Mouse (Mus musculus): ENCODE results near the gene Zcchc24. TPM values are rescaled to one million over a fixed set of nuclear protein-coding genes. Genes with fewer than 3 reads are reported as not detected.
"Not testable (repeated sequence)": the region's sequence is repeated elsewhere in the genome, so short reads cannot be mapped to it uniquely, and the experiment has no call there.

Zcchc24 gene
- total RNA-seq (2015) (33.6 and 37.0 TPM in 2 replicates), total RNA-seq (2017) (23.2 and 24.1 TPM in 2 replicates)

DNA sequence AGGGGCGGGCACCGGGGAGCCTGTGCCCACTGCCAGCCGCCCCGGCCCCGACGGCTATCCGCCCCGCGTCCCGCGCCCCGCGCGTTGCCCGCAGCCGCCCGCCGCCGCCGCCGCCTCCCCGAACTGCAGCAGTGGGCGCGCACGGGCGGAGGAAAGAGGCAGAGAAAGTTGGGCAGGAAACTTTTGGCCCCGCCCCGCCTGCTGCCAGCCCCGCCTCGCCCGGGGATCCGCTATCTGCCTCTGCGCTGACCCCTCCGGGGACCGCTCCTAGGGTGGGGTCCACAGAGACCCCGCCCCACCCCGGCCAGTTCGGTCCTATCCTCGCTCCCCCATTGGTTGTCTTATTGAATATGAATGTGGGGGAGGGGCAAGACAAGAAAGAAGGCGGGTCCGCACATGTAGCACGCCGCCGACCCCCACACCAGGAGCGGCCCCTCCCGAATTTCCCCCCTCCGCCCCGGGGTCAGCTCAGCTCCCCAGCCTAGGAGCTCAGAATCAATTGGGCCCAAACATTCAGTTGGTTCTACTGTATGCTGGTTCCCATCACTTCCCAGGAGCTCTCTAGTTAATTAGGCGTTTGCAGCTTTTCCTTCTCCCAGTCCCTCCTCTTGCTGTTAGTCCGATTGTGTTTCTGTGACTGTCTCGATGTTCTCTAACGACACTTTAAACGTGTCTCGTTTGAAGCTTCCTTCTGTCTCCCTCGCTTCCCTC lies at the start of gene Zcchc24:
Gene Zcchc24, minus strand, starts transcription at position 125 of the 711 bp plus-strand sequence.
- peak; percentile 78 for ATAC-seq (ENCODE audit: poor library complexity, severe bottlenecking)

DNA sequence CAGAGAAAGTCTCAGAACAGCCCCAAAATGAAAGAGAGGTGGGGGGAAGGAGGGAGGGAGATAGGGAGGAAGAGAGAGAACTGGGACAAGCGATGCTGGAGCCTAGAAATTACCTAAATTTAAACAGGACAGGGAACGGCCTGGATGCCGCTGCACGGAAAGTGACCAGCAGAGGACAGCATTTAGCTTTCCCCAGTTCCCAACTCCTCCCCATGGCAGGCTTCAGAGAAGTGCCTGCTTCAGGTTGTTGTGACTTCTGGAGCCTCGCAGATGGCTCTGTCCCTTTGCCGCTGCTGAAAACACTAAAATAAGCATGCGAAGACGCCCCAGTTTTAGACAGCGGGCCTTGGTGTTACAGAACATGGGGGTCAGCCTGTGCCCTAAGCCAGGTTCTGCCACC lies 47.6 kb upstream of the Zcchc24 start:
- peak; percentile 83 for ATAC-seq (ENCODE audit: poor library complexity, severe bottlenecking)

GRCm38 (mm10) chr14:25814140-25814539 lies 45.3 kb upstream of the Zcchc24 start:
- no peak for ATAC-seq (ENCODE audit: poor library complexity, severe bottlenecking)

DNA sequence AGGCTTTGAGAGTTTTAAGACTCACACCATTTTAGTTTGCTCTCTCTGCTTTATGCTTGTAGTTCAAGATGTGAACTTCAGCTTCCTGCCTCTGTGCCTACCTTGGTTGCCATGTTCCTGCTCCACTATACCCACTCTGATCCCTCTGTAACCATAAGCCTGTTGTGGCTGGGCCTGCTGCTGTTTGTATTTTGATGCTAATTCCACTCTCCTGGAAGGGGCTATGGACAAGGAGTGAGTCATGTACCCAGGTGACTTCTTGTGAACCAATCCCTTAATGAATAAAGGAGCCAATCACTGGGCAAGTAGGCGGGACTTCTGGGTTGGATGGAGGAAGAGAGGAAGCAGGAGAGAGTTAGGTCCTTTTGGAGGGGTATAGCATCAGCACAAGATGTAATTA lies 42.2 kb upstream of the Zcchc24 start:
- ATAC-seq (ENCODE audit: poor library complexity, severe bottlenecking) = not testable (repeated sequence)

GRCm38 (mm10) chr14:25806561-25806960 lies 37.7 kb upstream of the Zcchc24 start:
- no peak for ATAC-seq (ENCODE audit: poor library complexity, severe bottlenecking)

DNA sequence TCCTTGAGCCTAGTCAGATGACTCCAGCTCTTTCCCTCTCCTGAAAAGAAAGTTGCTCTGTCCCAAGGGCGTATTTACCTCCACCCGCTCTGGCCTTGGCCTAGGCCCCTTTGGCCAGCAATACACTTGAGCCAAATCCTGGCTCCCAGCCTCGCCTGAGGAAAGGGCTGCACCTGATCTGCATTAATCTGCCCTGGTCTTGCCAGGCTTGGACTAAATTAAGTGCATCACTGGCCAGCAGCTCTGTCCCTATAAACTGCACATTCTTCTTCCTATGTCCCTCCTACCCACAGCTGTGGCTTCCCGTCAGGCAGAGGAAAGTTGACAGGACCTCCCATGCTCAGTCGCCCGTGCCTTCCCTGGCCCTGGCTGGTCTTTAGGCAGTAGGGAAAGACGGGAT lies 37.0 kb upstream of the Zcchc24 start:
- no peak for ATAC-seq (ENCODE audit: poor library complexity, severe bottlenecking)

- ATAC-seq (ENCODE audit: poor library complexity, severe bottlenecking) = no peak
Measured at GRCm38 (mm10) chr14:25803246-25803809, 34.5 kb upstream of the Zcchc24 start.

DNA sequence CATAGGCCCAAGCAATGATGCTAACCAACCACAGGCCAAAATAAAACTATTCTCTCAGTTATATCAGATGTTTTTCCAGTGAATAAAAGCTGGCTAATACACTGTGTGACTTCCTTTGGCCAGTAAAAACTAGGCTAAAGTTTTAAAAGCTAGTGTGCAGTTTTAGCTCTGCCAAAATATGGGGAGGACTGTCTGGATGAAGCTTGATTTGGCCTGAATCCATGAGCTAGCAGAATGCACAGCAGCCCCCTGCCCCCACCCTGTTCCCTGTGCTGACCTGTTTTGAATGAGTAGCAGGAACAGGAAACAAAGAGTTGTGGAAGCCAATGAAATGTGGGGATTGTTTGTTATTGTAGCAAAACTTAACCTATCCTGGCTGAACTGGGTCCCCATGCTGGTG lies 33.7 kb upstream of the Zcchc24 start:
- no peak for ATAC-seq (ENCODE audit: poor library complexity, severe bottlenecking)

GRCm38 (mm10) chr14:25800166-25800960 lies 31.5 kb upstream of the Zcchc24 start:
- peak; percentile 93 for ATAC-seq (ENCODE audit: poor library complexity, severe bottlenecking)

DNA sequence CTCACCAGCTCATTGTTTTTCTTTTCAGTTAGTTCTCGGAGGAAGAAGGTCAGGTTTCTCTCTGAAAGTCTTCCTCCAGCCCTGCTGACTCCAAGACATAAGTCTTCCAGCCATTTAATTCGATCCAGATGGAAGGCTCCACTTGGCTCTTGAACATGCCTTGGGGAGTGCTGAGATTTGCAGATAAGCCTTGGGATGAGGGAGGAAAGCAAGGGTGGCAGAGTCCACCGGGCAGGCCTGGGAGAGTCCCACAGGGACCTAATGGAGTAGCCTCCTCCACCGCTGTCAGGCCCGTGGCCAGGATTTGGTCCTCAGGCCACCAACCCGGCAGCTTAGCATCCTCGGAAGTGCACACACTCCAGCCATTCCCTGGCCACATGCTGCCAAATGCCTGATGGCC lies 27.8 kb upstream of the Zcchc24 start:
- no peak for ATAC-seq (ENCODE audit: poor library complexity, severe bottlenecking)

DNA sequence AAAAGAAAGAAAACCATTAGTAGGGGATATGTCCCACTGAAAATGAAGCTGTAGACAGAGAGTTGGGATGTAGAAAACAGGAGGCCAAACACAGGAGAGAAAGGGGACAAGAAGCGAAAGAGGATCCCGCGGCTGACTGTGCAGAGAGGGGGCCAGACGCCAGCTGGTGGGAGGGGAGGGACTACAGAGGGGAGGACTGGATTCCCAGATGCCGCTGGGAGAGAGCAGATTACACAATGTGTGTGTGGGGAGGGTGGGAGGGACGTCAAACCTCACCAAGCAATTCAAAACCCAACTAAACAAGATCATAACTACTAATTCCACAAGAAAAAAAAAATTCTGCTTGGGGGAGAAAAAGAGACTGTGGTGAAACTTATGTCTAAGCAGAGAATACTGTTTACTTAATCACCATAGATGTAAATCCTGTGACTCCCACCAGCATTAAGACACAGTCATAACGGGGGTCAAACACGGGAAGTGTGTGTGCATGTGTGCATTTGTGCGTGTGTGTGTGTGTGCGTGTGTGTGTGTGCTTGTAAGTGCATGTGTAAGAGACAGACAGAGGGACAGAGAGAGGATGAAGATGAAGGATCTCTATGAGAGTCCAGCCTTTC lies 26.8 kb upstream of the Zcchc24 start:
- peak; percentile 44; the same call in 1 of the 2 replicates for ATAC-seq (ENCODE audit: poor library complexity, severe bottlenecking)

DNA sequence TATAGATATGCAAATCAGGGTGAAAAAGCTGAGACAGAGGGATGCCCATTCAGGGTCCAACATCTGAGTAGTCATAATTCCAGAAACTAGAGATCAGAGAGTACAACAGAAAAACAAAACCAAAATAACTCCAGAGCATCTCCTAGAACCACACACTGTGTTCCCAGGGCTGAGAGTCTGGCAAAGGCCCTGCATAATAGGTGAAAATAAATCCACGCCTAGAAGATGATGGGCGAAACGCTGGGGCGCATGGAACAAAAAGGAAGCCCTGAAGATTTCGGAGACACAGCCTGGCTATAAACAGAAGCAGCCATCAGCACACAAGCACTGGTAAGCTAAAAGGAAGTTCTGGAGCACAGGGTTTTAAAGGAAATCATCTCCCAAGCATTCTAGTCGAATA lies 26.2 kb upstream of the Zcchc24 start:
- no peak for ATAC-seq (ENCODE audit: poor library complexity, severe bottlenecking)

DNA sequence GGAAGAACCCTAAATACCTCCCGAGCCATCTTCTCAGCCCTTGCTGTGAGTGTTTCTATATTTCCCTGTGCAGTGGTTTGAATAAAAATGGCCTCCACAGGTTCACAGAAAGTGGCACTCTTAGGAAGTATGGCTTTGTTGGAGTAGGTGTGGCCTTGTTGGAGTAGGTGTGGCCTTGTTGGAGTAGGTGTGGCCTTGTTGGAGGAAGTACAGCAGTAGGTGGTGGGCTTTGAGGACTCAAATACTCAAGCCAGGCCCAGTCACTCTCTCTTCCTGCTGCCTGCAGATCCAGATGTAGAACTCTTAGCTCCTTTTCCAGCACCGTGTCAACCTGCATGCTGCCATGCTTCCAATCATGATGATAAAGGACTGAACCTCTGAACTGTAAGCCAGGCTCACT lies 25.5 kb upstream of the Zcchc24 start:
- ATAC-seq (ENCODE audit: poor library complexity, severe bottlenecking) = no peak

- peak; percentile 26 for ATAC-seq (ENCODE audit: poor library complexity, severe bottlenecking)
Measured at GRCm38 (mm10) chr14:25790768-25791302, 22.0 kb upstream of the Zcchc24 start.

GRCm38 (mm10) chr14:25789946-25790345 lies 21.1 kb upstream of the Zcchc24 start:
- ATAC-seq (ENCODE audit: poor library complexity, severe bottlenecking) = no peak

DNA sequence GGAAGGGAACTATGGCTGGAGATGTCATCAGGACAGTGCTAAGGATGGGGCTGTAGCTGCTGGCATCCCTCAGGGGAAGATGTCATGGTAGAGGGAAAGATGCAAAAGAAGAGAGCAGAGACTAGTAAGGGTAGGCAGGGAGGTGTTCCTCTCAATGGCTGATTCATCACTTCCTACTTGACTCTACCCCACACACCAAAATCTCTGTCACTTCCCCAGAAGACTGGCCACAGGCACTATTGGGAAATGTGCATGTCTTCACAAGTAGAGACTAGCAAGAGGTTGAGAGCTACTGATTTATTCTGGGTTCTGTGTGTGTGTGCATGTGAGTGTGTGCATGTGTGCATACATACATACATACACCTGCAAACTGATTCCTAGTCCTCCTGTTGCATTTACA lies 20.4 kb upstream of the Zcchc24 start:
- peak; percentile 90 for ATAC-seq (ENCODE audit: poor library complexity, severe bottlenecking)

- ATAC-seq (ENCODE audit: poor library complexity, severe bottlenecking) = no peak
Measured at GRCm38 (mm10) chr14:25788201-25788600, 19.4 kb upstream of the Zcchc24 start.

DNA sequence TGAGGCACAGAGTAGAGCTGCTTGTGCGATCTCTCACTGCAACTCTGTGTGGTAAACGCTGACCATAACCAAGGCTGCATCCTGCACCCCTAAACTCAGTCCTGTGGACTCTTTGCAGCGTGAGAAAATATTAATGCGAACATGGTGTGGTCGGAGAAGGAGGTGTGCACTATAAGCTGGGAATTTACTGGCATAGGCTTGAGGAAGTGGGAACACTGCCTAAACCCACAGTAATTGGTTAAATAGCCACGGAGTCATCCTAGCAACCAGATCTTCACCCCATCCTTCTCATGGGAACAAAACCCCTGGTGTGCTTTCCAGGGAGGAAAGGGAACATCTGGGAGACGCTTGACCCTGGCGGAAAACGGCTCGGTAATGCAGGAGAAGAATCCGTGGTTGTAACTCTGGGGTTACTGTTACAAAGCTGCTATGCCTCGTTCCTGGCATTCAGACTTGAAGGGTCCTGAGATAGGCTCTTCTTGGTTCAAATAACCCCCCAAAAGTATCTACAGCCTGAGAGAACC lies 18.6 kb upstream of the Zcchc24 start:
- ATAC-seq (ENCODE audit: poor library complexity, severe bottlenecking) = no peak

- ATAC-seq (ENCODE audit: poor library complexity, severe bottlenecking) = no peak
Measured at GRCm38 (mm10) chr14:25786959-25787358, 18.1 kb upstream of the Zcchc24 start.

- ATAC-seq (ENCODE audit: poor library complexity, severe bottlenecking) = peak; percentile 27
Measured at GRCm38 (mm10) chr14:25785210-25785609, 16.4 kb upstream of the Zcchc24 start.

DNA sequence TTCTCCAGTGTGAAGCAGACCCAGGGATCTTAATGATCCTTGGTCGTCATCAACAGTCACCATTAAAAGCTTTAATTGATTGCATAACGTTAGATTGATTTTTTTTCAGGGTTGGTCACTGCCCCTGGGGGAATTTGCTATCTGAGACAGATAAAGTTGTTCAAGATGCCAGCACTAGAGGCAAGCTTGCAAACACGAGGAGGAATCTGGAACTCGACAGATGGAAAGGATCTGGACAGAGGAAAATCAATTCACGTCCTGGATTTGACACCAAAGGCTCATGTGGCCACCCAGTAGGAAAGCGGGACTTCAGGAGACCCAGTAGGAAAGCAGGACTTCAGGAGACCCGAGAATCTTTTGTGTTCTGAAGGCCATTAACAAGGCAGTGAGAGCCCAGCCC lies 14.4 kb upstream of the Zcchc24 start:
- ATAC-seq (ENCODE audit: poor library complexity, severe bottlenecking) = no peak

Measured in megakaryocyte, adult 5-6 weeks (primary cell).